Mouse (Mus musculus) embryonic facial prominence, embryonic 12.5 days (tissue): Measurements from ENCODE around the gene Kcnt1. TPM values are rescaled to one million over a fixed set of nuclear protein-coding genes. Genes with fewer than 3 reads are reported as not detected.
"Not testable (repeated sequence)": the region's sequence is repeated elsewhere in the genome, so short reads cannot be mapped to it uniquely, and the experiment has no call there.

Experiments
- ATAC-seq: fragments of 200-750 bp; cut with Nextera tagmentation; 2 replicates; pipeline ENCODE4 v1.8.0; 2017; ENCODE audit not compliant: insufficient number of reproducible peaks, insufficient read depth, low FRiP score, low TSS enrichment
- H3K27ac ChIP-seq: fragments of 300-500 bp; sonication (generic); 2 replicates; pipeline ENCODE4 v1.5.1; 2016; ENCODE audit warnings: mild to moderate bottlenecking
- H3K27me3 ChIP-seq: fragments of 300-500 bp; sonication (generic); 2 replicates; pipeline ENCODE4 v1.6.1; 2016; ENCODE audit warnings: mild to moderate bottlenecking, moderate library complexity
- H3K36me3 ChIP-seq: fragments of 300-500 bp; sonication (generic); 2 replicates; pipeline ENCODE4 v1.6.1; 2016; ENCODE audit warnings: mild to moderate bottlenecking
- H3K4me1 ChIP-seq: fragments of 300-500 bp; sonication (generic); 2 replicates; pipeline ENCODE4 v1.6.1; 2016
- H3K4me2 ChIP-seq: fragments of 300-500 bp; sonication (generic); replicated peaks from 2 replicates; pipeline ENCODE4 v1.6.1; 2016; ENCODE audit warnings: mild to moderate bottlenecking, moderate library complexity
- H3K4me3 ChIP-seq: fragments of 300-500 bp; sonication (generic); 2 replicates; pipeline ENCODE4 v1.5.1; 2016; ENCODE audit warnings: mild to moderate bottlenecking
- H3K9ac ChIP-seq: fragments of 300-500 bp; sonication (generic); 2 replicates; pipeline ENCODE4 v1.6.1; 2016; ENCODE audit warnings: mild to moderate bottlenecking, moderate library complexity
- H3K9me3 ChIP-seq: fragments of 300-500 bp; sonication (generic); 2 replicates; pipeline ENCODE4 v1.6.1; 2016; ENCODE audit warnings: mild to moderate bottlenecking, moderate library complexity
- WGBS: fragments of 180-500 bp; shearing (Covaris S2); methylation state at CpG from one replicate; pipeline ENCODE4 v1.1.7; 2016; 5-methylcytosine and 5-hydroxymethylcytosine counted together
- polyA plus RNA-seq: library from polyadenylated mRNA; unstranded; fragments of >200 nt; fragmentation: Nextera tagmentation; extraction: Ambion mirVana; gene quantifications from 2 replicates; pipeline ENCODE4 v1.2.1, GENCODE M21; 2016

Gene Kcnt1
- polyA plus RNA-seq = 0.67 and 1.6 TPM in 2 replicates

DNA sequence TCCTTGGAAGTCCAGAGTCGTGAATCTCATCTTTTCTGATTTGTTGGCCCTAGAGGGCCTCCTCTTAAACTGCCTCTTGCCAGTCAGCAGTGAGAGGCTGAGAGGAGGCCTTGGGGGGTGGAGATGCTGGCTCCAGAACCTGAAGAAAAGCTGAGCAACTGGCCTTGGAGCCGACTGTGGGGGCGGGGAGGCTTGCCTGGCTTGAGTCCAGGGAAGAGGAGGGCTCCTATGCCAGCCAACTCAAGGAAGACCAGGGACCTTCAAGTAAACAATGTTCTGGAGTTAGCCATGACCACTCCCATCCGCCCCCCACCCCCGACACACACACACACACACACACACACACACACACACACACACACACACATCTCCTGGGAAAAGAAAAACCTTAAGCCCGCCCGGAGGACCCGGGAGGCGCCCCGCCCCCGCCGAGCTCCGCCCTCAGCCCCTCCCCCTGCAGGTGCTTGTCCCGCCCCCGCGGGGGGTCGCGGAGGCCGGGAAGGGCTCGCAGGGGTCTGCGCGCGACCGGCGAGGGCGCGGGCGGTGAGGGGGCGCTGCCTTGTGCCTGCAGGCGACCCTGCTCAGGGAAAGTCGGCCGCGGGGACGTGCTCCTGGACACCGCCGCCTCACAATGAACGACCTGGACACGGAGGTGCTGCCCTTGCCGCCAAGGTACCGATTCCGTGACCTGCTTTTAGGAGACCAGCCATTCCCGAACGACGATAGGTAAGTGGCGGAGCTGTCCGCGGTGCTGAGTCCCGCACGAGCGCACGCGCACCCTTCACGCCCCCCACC is at the start of gene Kcnt1:
Gene Kcnt1 (plus strand): TSS at position 398 of the 795 bp plus-strand sequence.
- H3K9ac ChIP-seq = peak within 1 kb of the TSS; percentile 15; the same call in 1 of the 2 replicates
- WGBS = under 1% methylated on average over 47 of the region's 53 CpGs
- H3K36me3 ChIP-seq = no peaks in the 10 kb centered on the region
- H3K4me3 ChIP-seq = peak within 1 kb of the TSS; percentile 42
- no peak within 1 kb of the TSS for H3K27ac ChIP-seq
- H3K4me1 ChIP-seq = peaks cover 14% of the 10 kb centered on the region
- H3K4me2 ChIP-seq = peak within 1 kb of the TSS; percentile 96
- H3K27me3 ChIP-seq = peaks cover 43% of the 10 kb centered on the region
- no peaks in the 10 kb centered on the region for H3K9me3 ChIP-seq
- ATAC-seq = no peak

DNA sequence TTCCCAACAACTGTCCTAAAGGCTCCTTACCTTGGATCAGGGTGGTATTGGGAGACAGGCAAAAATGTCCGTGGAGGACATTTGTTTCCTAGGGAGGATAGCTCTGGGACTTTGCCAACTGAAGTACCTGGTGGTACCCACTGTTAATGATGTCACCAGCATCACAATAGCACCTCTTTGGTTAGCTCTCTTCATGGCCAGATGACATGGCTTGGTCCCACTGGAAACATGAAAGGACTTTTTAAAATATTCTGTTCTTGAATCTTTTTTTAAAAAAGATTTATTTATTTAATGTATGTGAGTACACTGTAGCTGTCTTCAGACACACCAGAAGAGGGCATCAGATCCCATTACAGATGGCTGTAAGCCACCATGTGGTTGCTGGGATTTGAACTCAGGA is 47.8 kb upstream of the Kcnt1 start, which contains the start of gene Glt6d1:
Gene Glt6d1 (minus strand): TSS at position 101 of the 400 bp plus-strand sequence.
- ATAC-seq, H3K9me3 ChIP-seq, H3K9ac ChIP-seq, H3K4me1 ChIP-seq, H3K27me3 ChIP-seq, H3K4me3 ChIP-seq, H3K4me2 ChIP-seq, H3K36me3 ChIP-seq, H3K27ac ChIP-seq: not testable (repeated sequence)
- WGBS = 57% methylated on average over 1 of the region's 1 CpGs

DNA sequence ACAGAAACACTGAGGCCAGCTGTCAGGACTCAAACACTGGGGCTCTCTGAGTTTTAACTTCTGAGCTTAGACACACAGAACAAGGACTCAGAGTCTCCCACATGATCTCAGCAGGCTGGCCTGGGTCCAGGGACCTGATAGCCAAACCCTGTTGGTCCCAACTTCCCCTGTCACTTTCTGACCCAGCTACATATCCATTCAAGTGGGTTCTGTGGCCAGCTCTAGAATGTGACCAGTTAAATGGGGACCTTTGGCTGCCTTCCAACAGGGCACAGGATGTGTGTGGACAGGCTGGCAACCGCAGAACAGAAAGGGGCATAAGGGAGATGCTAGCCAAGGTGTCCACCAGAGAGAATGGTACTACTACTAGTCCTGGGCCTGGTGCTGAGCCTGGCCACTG is 40.7 kb upstream of the Kcnt1 start, which contains the start of gene Lcn9:
Gene Lcn9 (plus strand): TSS at position 348 of the 400 bp plus-strand sequence.
- Histone ChIP-seq H3K9me3 (no peaks in the 10 kb centered on the region), H3K9ac (no peak within 1 kb of the TSS), H3K27ac (no peak within 1 kb of the TSS), H3K4me3 (no peak within 1 kb of the TSS), H3K27me3 (no peaks in the 10 kb centered on the region), H3K36me3 (no peaks in the 10 kb centered on the region), H3K4me1 (no peaks in the 10 kb centered on the region), H3K4me2 (no peak within 1 kb of the TSS)
- no peak for ATAC-seq
- WGBS = 93% methylated on average over 1 of the region's 1 CpGs

DNA sequence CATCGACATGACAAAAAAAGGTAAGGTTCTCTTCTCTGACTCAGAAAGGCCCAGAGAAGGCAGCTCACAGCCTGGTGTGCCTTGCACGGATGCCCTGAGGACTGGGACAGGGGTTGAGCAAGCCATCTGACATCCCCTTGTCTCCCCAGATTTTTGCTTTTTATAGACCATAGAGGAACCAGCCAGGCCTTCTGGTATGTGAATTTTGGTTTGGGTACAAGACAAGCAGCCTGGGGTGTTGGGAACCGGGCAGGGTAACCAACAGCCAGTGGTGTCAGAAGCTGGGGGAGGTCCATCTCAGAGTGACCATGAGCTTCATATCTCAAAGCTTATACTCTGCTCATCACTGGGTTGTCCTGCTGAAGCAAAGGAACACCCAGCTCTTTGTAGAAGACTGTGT is 38.8 kb upstream of the Kcnt1 start:
- no peak overlapping the region for H3K4me2 ChIP-seq
- H3K27ac ChIP-seq = no peak overlapping the region
- no peaks in the 10 kb centered on the region for H3K4me1 ChIP-seq
- H3K4me3 ChIP-seq = no peak overlapping the region
- 85% methylated on average over 3 of the region's 3 CpGs for WGBS
- no peaks in the 10 kb centered on the region for H3K27me3 ChIP-seq
- H3K36me3 ChIP-seq = no peaks in the 10 kb centered on the region
- no peak overlapping the region for H3K9ac ChIP-seq
- H3K9me3 ChIP-seq = no peaks in the 10 kb centered on the region
- no peak for ATAC-seq

DNA sequence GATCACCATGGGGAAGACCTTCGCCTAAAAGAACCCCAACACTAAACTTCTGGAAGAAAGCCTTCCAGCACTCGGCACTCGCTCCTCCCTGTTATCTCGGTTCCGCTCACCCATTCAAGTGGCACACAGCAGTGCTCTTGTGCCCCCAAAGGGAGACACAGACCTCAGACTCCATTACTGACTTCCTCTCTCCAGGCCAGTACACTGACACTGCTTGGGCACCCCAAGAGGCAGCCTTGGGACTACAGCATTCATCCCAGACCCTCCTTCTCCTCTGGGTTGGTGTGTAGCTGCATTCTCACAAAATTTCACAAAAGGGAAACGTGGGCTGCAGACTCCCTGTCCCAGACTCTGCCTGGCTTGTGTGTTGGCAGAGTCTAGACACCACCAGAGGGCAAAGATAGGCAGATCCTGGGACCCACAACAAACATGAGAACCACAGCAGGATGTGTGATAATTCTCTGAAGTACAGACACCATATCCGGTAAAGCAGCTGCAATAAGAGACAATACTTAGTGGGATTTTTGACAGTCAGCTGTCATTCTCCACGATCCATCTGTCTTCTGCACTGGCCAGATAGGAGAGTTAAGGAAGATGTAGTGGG is 35.1 kb upstream of the Kcnt1 start:
- Histone ChIP-seq H3K4me1 (no peaks in the 10 kb centered on the region), H3K27ac (no peak overlapping the region), H3K36me3 (no peaks in the 10 kb centered on the region), H3K4me3 (no peak overlapping the region), H3K27me3 (no peaks in the 10 kb centered on the region), H3K9ac (no peak overlapping the region), H3K4me2 (no peak overlapping the region), H3K9me3 (no peaks in the 10 kb centered on the region)
- 76% methylated on average over 8 of the region's 8 CpGs for WGBS
- no peak for ATAC-seq

DNA sequence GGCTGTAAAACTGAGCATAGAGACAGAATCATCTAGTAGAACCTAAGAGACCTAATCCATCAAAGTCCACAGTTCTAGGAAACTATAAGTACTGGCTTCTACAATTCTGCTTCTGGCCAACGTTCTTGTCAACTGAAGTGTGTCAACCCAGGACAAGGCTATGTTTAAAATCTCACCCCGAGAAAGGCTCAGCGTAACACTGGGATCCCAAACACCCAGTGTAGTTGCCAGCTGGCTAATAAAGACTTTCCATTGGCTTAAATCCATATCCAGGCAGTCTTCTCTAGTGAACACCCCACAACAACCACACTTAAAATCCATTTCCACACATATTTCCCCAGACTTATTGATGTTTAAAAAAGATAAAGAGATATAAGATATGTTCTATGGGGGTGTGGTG is 32.7 kb upstream of the Kcnt1 start:
- WGBS = 88% methylated on average over 3 of the region's 3 CpGs
- H3K27me3 ChIP-seq = no peaks in the 10 kb centered on the region

DNA sequence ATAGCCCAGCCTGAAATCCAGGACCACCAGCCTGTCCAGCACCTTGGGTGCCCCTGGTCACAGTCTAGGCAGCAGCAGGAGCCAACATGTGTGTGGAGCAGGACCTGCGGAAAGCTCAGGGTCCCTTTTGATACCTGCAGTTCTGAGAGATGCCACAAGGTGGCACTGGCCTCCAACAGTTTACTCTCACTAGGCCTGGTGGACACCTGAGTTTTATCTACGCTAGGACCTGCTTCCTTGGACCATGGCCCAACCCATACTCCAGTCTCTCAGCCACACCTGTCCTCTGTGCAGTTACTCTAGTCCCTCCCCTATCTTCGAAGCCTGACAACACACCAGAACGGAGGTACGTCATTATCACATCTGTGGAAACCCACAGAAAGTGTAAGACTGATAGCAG is 27.2 kb upstream of the Kcnt1 start:
- Histone ChIP-seq H3K4me2 (no peak overlapping the region), H3K9ac (no peak overlapping the region), H3K36me3 (no peaks in the 10 kb centered on the region), H3K27ac (no peak overlapping the region), H3K27me3 (no peaks in the 10 kb centered on the region), H3K4me3 (no peak overlapping the region), H3K4me1 (no peaks in the 10 kb centered on the region), H3K9me3 (no peaks in the 10 kb centered on the region)
- WGBS = 45% methylated on average over 5 of the region's 5 CpGs
- 0 out of 2 replicates have a peak, but pooled peaks have one; percentile 60 for ATAC-seq

More for the DNA sequence above, 32.7 kb upstream of the Kcnt1 start:
- H3K27ac ChIP-seq = no peak overlapping the region
- no peaks in the 10 kb centered on the region for H3K9me3 ChIP-seq
- no peak overlapping the region for H3K4me3 ChIP-seq
- no peak overlapping the region for H3K4me2 ChIP-seq
- H3K9ac ChIP-seq = no peak overlapping the region
- no peak for ATAC-seq
- H3K36me3 ChIP-seq = no peaks in the 10 kb centered on the region
- no peaks in the 10 kb centered on the region for H3K4me1 ChIP-seq

DNA sequence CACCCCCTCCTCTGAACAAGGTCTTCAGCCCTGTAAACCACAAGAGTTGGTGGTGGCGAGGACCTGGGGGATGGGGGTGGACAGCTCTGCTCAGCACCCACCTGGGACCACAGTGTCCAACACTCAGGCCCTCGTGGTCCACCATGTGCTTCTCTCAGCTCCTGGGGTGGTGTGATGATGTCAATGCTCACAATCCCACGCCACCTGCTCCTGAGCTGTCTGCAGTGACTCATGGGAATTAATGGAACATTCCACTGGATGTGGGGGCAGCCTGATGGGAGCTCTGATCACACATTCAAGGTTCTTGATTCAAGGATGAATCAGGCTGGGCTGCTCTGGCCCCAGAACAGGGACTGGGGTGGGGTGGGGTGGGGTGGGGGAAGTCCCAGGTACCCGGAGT is 21.4 kb upstream of the Kcnt1 start:
- Histone ChIP-seq H3K4me1 (no peaks in the 10 kb centered on the region), H3K27ac (no peak overlapping the region), H3K9me3 (no peaks in the 10 kb centered on the region), H3K36me3 (no peaks in the 10 kb centered on the region), H3K27me3 (no peaks in the 10 kb centered on the region), H3K4me2 (no peak overlapping the region), H3K9ac (no peak overlapping the region), H3K4me3 (no peak overlapping the region)
- WGBS = 65% methylated on average over 4 of the region's 4 CpGs
- ATAC-seq = no peak

DNA sequence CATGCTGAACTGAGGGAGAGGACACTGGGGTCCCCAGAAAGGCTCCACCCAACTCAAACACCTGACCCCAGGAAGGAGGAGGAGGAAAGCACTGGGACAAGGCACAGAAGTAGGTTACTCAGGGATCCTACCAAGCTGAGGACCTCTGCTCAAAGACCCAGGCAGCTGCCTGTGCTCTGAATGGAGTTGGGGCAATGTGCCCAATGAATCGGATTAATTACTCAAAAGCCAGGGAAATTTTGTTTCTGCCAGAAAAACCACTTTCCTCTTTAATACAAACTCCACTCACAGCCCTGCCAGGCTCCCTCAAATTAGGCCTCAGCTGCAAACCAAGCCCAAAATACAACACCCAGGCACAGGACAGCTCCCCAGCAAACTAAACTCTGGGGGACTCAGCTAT is 20.8 kb upstream of the Kcnt1 start:
- Histone ChIP-seq H3K27me3 (no peaks in the 10 kb centered on the region), H3K4me3 (no peak overlapping the region), H3K9me3 (no peaks in the 10 kb centered on the region), H3K27ac (no peak overlapping the region), H3K4me1 (no peaks in the 10 kb centered on the region), H3K9ac (no peak overlapping the region), H3K36me3 (no peaks in the 10 kb centered on the region), H3K4me2 (no peak overlapping the region)
- ATAC-seq = no peak
- 64% methylated on average over 1 of the region's 1 CpGs for WGBS

DNA sequence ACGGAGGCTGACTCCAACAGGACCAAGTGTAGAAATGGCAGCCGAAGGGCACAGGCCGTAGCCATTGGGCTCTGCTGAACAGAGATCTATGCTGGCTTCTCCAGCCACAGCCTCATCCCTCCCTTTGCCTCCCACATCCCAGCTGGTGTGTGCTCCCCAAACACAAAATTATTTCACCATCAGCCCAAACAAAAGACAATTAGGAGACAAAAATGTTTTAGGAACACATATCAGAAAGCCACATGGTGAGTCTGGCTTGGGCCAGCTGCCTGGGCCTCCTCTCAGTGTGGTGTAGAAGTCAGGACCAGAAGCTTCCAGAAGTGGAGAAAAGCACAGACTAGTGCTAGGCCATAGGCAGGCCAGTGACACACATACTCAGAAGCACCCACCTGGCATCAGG is 19.4 kb upstream of the Kcnt1 start:
- Histone ChIP-seq H3K4me3 (no peak overlapping the region), H3K9me3 (no peaks in the 10 kb centered on the region), H3K36me3 (no peaks in the 10 kb centered on the region), H3K9ac (no peak overlapping the region), H3K4me2 (no peak overlapping the region), H3K27ac (no peak overlapping the region), H3K27me3 (no peaks in the 10 kb centered on the region), H3K4me1 (no peaks in the 10 kb centered on the region)
- no peak for ATAC-seq
- 90% methylated on average over 3 of the region's 3 CpGs for WGBS

DNA sequence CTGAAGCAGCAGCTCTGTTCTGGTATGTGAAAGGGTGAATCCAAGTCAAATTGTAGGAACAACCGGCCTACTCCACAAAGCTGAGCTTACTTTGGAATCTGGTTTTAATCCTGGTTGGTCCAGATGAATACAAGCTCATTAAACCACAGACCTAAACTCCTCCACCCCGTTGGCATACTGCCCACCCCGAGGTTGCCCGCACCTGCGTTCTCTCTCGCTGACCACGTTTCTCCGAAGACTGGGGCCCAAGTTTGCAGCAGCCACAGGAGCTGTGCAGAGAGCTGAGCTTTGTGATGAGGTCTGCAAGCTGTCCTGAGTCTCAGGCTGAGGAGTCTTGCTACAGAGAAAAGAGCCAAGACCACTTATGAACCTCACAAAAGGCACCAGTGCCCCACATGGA is 17.0 kb upstream of the Kcnt1 start:
- Histone ChIP-seq H3K9ac (no peak overlapping the region), H3K9me3 (no peaks in the 10 kb centered on the region), H3K36me3 (no peaks in the 10 kb centered on the region), H3K4me2 (no peak overlapping the region), H3K4me3 (no peak overlapping the region), H3K27me3 (no peaks in the 10 kb centered on the region), H3K4me1 (no peaks in the 10 kb centered on the region), H3K27ac (0 out of 2 replicates have a peak overlapping the region, but pooled peaks have one; percentile 11)
- ATAC-seq = no peak
- WGBS = 76% methylated on average over 8 of the region's 8 CpGs

DNA sequence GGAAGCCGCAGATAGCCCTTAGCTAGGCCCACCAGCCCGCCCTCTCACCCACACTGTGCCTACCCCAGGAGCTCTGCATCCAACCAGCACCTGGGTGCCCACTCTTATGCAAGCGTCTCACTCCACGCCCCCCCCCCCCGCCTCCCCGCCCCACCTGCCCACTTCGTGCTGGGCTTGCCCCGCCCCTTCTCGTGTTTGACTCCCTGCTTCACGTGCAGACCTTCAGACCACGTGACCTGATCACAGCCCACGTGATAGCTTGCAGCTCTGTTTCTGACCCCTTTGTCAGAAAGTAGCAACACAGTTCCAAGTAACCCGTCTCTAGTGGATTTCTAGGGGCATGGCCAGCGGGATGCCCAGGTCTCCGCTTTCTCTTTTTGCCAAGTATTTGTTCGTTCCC is 16.3 kb upstream of the Kcnt1 start, which contains the start of gene Sohlh1:
Gene Sohlh1 (minus strand): TSS at position 23 of the 400 bp plus-strand sequence.
- H3K4me2 ChIP-seq = no peak within 1 kb of the TSS
- H3K36me3 ChIP-seq = no peaks in the 10 kb centered on the region
- no peaks in the 10 kb centered on the region for H3K4me1 ChIP-seq
- 0 out of 2 replicates have a peak within 1 kb of the TSS, but pooled peaks have one; percentile 11 for H3K27ac ChIP-seq
- H3K9ac ChIP-seq = no peak within 1 kb of the TSS
- no peaks in the 10 kb centered on the region for H3K9me3 ChIP-seq
- ATAC-seq = no peak
- H3K27me3 ChIP-seq = no peaks in the 10 kb centered on the region
- 77% methylated on average over 14 of the region's 16 CpGs for WGBS
- no peak within 1 kb of the TSS for H3K4me3 ChIP-seq
